Mouse (Mus musculus) frontal cortex, adult (tissue): ENCODE measurements around the gene Gmds.

Source experiments
- ATAC-seq: cut with Nextera tagmentation; 2 replicates; pipeline ENCODE4 v1.9.2; 2017; ENCODE audit warnings: mild to moderate bottlenecking, moderate library complexity, mixed read lengths; ENCODE audit not compliant: low TSS enrichment

Gene Gmds

DNA sequence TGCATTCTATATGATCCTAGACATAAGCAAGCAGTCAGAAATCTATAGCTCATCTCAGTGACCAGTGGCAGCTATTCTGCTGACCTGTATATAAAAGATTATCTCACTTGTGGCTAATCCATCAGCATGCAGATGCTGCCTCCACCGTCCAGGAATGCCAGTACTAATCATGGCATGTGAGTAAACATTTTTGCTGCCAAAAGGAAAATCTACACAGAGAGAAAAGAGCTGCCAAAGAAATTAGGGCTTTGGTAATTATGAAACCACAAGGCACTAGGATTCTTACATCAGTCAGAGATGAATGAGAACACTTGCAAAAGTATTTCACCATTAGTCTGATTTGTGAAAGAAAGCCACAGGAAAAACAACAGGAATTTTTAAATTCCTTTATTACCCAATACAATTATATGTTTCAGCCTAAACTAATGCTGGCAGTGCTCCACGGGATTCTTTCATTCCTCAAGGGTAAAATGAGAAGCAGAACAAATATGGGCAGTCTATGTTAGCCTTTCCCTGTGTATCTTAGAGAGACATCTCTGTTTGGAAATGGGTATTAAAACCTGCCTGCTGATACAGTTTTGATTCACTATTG, 71.3 kb downstream of the Gmds start:
- ATAC-seq: peak; percentile 50; the same call in 1 of the 2 replicates

DNA sequence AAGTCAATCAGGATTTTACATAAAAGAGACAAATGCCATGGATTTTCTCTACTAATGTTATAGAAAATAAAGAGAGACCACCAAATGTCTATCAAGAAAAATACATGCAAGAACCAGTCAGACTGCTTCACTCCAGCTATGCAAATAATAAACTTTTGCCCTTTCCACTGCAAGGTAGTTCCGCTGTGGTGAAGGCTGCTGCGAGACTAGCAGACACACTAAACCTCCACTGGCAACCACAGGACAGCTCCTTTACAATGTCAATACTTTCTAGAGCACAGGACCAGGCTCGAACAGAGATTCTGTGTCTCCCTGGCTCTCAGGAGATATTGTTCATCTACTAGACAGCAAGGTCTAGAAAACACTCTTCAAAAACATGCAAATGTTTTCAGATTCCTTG, 71.8 kb downstream of the Gmds start:
- no peak for ATAC-seq

DNA sequence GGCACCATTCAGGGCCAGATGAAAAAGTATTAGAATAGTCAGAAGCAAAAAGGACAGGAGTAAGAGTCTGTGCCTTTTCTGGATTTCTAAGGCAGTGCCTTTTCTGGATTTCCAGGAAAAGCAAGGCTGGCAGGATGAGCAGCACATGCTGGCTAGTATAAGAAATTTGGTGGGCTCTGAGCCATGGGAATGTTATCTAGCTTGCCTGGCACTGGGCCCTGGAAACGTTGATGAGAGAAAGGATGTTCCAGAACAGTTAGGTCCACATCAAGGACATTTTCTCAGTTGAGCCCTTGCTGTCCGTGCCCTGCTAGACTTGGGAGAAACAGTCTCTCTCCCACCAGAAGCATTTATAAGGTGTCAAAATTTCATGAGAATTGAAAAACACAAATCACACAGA, 82.4 kb downstream of the Gmds start:
- ATAC-seq: no peak

DNA sequence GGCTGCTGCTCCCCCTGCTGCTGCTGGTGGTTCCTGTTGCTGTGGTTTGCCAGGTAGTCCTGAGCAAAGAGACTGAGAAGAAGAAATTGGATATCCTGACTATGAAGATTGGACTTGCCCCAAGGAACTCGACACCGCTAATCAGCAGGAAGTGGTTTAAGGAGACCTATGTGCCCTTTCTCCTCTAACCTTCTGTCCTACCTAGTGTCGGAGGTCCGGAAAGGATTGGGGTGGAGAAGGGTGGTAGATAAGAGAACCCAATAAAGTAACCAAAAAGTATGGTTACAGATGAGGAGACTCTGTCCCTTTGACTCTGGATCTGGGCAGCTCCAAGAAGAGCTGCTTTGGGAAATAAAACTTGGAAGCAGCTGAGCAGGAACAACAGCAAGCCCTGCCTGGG, 86.3 kb downstream of the Gmds start:
- no peak for ATAC-seq

DNA sequence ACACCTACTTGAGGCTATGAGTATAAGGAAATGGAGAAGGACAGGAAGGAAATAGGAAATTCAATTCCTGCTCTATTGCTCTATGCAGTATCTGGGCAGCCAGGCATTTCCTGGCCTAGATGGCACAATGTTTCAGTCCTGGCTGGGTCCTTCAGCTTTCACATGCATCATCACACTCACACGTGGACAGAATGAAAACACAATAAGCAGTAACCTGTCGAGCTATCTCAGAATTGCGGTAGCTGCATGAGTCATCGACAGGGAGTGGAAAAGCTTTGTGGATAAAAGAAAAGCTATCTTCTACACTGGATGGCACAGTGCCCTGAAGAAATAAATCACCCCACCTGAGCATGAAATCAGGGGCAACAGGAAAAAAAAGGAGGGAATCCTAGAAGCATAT, 96.3 kb downstream of the Gmds start:
- ATAC-seq: no peak

DNA sequence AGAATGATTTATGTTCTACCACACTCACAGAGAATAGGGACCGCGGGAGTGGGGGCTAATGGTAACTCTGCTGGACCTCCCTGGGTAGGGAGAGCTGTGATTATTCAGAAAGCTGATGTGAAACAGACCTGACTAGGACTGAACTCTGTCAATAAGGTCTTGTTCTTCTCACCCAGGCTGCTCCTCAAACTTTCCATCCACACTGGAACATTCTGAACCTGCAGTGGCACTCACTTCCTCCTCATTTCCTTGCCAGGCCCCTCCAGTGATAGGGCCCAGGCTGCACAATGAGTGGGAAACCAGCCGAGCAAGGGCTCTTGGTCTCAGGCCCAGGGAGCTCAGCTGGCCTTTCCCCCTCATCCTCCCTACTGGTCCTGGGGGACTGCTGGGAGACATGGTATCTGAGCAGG, 102.3 kb downstream of the Gmds start:
- no peak for ATAC-seq

DNA sequence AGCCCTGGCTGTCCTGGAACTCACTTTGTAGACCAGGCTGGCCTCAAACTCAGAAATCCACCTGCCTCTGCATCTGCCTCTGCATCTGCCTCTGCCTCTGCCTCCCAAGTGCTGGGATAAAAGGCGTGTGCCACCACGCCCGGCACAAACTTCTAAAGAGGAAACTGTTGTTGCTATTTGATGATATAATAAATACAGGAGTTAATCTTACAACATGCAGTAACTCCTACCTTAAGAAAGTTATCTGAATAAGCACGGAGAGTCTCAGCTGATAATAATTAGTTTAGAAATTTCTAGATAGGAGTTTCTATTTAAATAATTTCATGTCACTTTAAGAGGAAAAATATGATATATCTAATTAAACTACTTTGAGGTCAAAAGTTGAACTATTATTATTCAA, 103.5 kb downstream of the Gmds start:
- no peak for ATAC-seq

DNA sequence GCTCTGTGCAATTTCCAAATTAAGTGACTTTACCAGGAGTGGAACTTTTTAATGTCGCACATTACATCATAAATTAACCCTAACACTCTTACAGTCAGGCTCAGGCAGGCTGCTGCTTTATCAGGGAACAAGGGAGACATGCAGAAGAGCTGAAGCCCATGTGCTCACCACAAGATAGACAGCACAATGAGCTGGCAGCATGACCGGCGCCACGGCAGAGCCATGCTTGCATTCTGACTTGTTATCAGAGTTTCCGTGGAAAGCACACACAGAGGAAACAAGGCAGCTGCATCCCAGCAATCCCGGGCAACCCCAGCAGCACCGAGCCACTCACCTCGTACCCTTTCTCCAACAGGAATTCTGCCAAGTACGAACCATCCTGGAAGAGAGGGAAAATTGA, 104.5 kb downstream of the Gmds start:
- no peak for ATAC-seq

DNA sequence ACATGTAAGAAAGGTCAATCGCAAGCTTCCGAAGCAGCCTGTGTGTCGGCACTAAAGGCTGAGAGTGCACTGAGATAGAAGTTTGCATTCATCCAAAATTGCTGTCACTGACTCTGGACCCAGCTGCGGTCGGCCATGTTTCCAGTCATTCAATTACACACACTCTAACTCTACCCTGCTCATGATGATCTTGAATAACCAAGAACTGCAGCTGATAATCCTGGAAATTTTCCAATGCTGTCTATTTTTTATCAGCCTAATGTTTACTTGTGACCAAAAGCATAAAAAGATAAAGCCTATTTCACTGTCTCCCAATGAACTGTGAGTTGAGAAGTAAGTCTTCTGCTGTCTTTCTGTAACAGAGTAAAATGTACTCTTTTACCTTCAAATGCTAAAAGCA, 106.1 kb downstream of the Gmds start:
- ATAC-seq: 0 out of 2 replicates have a peak, but pooled peaks have one; percentile 13

DNA sequence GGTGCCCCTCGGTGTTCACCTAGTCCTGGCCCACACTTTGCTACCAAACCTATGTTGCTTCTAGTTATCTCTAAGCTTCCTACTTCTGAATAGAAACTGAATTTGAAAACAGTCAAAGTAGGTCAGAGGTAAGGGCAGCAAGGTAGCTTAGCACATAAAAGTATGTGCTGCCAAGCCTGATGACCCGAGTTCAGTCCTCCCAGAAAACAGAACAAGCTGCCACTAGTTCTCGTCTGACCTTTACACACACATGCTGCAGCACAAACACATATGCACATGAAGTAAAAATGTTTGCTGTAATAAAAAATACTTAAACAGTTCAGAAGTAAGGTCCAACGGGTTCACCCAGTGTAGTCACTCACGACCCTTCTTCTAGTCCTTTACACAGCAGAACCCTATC, 106.6 kb downstream of the Gmds start:
- no peak for ATAC-seq

DNA sequence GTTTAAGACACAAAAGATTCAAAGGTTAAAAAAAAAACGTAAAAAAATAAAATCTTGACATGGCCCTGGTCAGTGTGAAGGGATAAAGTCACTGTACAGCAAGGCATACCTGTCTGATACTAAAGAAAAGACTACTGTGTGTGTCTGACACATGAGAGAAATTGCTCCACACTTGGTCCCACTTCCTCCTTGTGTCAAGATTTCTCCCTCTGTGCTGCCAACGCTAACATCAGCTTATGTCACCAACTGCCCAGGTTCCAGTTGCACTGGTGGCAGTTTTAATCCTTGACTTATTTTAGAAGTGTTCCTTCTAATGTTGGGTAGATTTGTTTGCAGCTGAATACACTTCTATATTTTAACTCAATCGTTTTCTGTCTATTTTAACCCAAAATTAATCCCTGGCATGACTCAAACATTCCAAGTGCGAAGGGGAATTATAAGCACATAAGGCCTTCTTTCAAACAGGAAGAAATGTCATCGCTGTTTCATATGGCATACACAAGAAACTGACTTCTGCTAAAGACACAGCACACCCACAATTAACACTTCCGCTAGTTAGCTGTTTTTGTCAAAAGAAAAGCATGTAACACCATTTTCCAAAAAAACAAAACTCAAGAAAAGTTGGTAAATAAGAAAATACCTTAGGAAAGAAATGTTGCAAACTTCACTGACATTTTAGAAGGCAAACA, 110.5 kb downstream of the Gmds start:
- ATAC-seq: no peak

DNA sequence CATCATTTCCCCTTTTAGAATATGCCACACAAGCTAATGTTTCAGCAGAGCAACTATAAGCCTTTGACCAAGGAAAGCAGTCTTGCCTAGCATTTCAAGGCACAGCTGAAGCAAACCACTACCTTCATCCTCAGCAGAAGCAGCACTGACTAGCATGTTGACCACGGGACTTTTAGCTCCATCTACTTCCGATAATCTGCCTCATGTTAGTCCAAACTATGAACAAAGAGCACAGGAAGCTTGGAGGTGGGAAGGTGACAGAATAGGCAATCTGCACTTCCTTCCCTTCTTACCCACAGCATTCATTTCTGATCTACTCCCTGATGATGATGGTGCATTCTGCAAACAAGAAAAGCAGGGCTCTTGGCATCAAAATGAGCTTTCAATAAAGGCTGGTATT, 120.9 kb downstream of the Gmds start:
- no peak for ATAC-seq

DNA sequence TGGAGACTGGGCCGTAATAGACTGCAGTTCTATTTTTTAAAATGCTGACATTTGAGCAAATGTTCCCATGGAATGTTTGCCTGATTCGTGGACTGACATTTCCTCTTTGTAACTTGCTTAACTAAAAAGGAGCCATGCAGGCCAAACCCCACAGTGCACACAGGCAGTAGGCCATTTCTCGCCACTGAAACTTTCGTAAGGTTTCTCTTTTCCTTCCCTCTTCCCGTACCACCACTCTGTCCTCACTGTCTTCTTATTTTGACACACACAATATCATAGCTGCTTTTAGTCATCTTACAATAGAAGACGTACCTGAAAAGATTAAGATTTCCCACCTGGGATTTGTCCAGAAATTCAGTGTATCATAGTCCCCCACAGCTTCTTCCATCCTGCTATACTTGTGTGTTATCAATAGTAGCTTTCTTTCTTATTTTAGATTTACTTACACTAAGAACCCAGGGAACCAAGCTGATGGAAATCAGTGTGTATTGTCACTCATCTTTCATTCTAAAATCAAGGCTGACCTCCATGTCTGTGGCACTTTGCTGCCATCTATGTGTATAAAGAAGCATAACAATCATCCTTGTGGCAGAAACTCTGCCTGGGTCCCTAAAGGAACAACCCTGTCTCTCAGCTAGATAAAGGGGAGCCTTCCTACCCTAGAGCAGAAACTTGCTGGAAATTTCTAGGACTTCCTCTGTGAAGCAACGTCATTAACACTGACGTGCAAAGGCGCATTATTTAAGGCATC, 124.7 kb downstream of the Gmds start:
- ATAC-seq: peak; percentile 89

DNA sequence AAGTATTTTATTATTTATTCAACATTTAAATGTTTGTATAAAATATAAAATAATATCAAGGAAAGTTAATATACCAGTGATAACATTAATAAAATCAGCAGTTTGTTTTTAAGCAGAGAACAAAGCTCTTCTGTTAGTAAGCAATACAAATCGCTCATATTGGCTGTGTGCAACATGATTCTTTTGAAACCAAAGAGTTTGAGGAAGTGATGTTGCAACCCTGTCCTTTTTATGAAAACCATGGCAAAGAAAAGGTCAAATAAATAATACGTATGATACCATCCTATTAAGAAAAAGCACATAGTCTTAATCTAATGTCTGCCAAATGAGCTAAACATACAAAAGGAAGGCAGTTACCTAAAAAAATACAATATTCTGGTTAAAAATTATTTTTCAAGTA, 126.4 kb downstream of the Gmds start:
- ATAC-seq: no peak

DNA sequence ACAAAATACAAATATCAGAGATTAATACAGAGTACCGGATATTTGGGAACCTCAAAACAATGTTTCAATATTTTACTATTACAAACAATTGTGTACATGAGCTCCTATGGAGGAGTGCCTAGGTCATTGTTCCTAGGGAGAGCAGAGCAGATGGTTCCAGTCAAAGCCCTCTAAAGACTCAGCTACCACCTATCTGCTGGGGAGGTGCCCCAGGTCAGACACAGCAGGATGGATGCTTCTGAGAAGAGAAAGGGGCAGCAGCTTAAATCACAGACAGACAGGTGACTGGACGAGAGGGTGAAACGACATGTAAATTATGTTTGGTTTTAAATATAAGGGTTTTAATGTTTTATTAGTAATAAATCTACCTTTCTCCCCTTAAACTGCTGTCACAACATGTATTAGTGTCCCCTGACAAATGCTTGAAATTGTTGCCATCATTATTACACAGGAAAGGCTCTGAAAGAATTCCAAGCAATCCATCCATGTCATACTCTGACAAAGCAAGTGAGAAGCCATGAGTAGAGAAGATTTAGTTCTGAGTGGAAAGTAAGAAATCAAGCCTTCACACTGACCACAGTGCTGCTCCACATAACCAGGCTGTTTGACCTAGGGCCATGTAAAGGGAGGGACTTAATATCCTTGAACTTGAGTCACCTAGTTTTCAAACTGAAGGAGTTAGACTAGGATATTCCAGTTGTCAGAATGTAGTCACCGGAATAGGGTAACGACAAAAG, 131.2 kb downstream of the Gmds start:
- no peak for ATAC-seq

DNA sequence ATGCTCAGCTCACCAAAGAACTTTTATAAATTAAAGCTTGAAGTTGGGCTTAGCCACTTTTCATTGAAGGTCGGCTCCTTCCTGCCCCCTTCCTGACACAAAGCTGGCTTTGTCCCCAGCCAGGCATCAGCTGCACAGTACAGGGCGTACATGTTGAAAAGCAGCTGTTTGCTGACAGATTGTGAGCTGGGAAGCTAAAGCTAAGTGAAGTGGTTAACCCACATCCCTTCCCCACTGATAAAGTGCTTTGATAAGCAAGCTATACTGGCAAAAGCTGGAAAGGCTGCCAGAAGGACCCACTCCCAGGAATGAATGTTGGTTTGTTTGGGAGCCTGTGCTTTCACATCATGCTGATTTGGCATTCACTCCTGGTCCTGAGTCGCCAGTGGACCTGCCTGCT, 158.6 kb downstream of the Gmds start:
- ATAC-seq: no peak

DNA sequence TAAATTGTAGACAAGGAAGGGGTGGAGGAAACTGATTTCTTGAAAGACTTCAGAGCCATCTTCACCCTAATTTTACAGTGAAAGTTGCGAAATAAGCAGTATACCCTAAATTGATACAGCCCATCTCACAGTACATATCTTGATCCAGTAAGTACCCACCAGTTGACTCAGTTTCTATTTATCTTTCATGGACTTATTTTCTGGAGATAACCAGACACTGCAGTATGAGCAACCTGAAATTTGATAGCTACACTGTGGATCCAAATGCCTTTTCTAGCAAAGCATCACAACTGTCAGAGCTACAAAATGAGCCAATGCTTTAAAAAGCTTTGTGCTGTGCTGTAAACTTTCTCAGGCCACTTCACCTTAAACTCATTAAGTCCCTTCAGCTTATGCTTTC, 159.9 kb downstream of the Gmds start:
- ATAC-seq: no peak

DNA sequence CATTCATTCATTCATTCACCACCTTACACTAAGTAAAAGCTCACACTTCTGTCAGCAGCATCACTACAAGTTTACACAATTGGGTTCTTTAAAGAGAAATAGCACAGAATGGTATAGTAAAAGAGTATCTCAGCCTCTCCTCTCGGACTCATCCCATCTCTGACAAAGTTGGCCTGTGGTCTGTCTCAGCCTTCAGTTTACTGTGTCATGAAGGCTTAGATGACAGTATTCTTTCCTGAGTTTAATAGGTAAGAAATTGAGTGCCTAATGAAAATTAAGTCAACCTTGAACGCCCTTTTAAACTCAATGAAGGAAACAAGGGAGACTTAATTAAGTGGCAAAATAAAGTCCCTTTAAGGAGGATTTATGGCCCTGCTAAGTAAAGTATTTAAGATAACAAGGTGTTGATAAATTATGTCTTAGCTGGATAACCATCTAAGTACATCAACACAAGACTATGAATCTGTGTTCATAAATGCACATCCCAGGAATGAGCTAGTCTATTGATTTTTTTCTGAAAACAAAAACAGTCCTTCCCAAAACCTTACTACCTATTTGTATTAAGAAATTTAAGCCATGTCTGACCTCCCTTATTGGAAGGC, 160.6 kb downstream of the Gmds start:
- ATAC-seq: no peak

DNA sequence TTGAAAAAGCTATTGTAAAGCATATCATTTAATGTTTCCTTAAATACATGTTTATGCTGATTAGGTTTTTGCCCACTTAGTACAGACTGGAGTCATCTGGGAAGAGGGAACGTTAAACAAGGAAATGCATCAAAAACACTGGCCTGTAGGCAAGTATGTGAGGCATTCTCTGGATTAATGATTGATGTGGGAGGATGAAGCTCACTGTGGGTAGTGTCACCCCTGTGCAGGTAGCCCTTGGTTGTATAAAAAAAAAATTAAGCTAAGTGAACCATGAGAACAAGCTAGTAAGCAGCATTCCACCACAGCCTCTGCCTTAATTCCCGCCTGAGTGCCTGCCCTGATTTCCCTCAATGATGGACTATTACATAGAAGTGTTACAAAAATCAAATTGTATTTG, 163.5 kb downstream of the Gmds start:
- no peak for ATAC-seq

DNA sequence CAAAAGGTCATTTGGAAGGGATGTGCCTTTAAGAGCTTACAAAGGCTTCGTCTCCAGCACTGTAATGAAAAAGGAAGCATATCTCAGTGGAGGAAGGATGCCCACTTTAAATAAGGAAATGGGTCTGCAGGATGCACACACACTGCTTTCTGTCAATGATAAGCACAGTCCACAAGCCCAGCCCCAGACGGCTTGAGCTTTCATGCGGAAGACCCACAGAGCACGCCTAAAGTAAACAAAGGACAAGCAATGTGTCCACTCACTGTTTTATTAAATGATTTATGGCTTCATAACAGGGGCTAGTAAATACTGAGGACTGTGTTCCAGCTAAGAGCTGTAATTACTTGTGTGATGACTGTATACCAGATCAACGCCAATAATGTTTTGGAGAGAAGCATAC, 169.4 kb downstream of the Gmds start:
- ATAC-seq: no peak

DNA sequence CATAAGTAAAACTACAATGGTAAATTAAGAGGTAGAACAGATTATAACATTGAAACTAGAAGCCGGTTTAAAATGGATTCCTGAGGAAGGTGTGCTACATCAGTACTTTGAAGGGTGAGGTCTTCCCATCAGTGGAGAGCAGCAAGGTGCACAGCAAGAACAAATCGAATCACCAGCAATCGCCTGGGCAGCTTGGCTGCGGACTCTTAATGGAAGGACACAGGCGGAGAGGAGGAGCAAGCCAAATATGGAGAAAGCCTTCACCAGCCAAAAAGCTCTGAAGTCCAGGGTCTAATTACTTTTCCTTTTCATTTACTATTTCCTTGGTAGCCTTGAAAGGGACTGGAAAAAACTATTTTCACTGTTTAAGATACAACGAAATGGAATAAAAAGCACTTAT, 170.7 kb downstream of the Gmds start:
- no peak for ATAC-seq

DNA sequence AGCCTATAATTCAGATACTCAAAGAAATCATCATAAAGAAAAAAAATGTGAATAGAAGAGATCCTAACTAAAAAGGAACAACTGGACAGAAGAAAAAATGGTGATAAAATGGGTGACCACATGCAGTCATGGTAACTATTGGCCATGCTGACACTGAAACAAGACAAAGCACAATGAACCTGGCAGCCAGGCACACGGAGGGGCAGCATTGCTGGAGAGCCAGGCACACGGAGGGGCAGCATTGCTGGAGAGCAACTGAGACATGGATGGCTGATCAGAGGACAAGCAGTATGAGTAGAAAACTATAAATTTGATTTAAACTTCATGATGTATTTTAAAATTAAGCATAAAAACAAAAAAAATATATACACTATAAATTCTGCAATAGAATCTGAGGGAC, 173.0 kb downstream of the Gmds start:
- ATAC-seq: no peak
